ENCODE assay signal across 8 mouse cellular contexts in the genomic region with DNA sequence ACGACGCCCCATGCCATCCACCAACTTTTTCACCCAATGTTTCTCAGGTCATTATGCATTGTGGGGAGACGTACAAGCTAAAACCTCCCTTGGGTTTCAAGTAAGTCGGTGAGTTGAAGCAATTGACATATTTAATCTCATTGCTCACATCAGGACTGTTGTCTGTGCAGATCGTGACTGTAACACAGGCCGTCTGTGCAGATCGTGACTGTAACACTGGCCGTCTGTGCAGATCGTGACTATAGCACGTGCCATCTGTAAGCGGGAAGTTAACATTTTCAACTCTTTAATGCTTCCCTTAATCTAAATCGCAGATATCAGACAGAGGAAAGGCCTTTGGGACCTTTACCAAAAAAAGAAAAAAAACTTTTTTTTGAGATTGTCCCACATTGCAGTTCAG. TPM values are rescaled to one million over a fixed set of nuclear protein-coding genes. Genes with fewer than 3 reads are reported as not detected.
DNase-seq lines count a peak whose midpoint lies in the region; ATAC-seq and TF ChIP-seq lines count a peak whose summit lies in the region.

No protein-coding gene starts in this region.

- H3K4me3 ChIP-seq in heart, embryonic 11.5 days (ENCODE audit: low read depth, low read length), result peak overlapping the region; percentile 71
- peak overlapping the region; percentile 89 for H3K4me3 ChIP-seq in E14TG2a.4 (replicated peaks; ENCODE audit: low read length)
- H3K4me3 ChIP-seq in forebrain, embryonic 13.5 days, result peak overlapping the region; percentile 69
- peak overlapping the region; percentile 75 for H3K4me3 ChIP-seq in liver, embryonic 16.5 days (ENCODE audit: low read depth, low read length)

- peaks cover 8% of the 10 kb centered on the region for H3K4me1 ChIP-seq in heart, embryonic 11.5 days (ENCODE audit: control insufficient read depth, insufficient read depth, low read length)
- H3K4me1 ChIP-seq in E14TG2a.4 (replicated peaks; ENCODE audit: low read depth, low read length), result peaks cover 52% of the 10 kb centered on the region
- peaks cover 22% of the 10 kb centered on the region for H3K4me1 ChIP-seq in forebrain, embryonic 13.5 days
- H3K4me1 ChIP-seq in liver, embryonic 16.5 days (ENCODE audit: control insufficient read depth, low read depth, low read length), result peaks cover 29% of the 10 kb centered on the region

- no peak for DNase-seq in heart, adult 11 months
- DNase-seq in frontal cortex, postnatal 36 days (ENCODE audit: low spot score in 2 of 2), result no peak
- DNase-seq in layer of hippocampus, postnatal 25 days (ENCODE audit: extremely low spot score in 1 of 2, low spot score in 1 of 2), result no peak

- 20% methylated on average over 12 of the region's 12 CpGs for WGBS in heart, embryonic 11.5 days (ENCODE audit: insufficient replicate concordance)
- WGBS in forebrain, embryonic 13.5 days, result 19% methylated on average over 12 of the region's 12 CpGs
- WGBS in liver, embryonic 16.5 days (ENCODE audit: insufficient replicate concordance), result 14% methylated on average over 12 of the region's 12 CpGs

- no peaks in the 10 kb centered on the region for H3K36me3 ChIP-seq in heart, embryonic 11.5 days (ENCODE audit: control insufficient read depth, insufficient read depth, low read length)
- H3K36me3 ChIP-seq in E14TG2a.4 (ENCODE audit: insufficient read depth, low read length), result no peaks in the 10 kb centered on the region
- H3K36me3 ChIP-seq in forebrain, embryonic 13.5 days (ENCODE audit: poor library complexity, severe bottlenecking), result no peaks in the 10 kb centered on the region
- no peaks in the 10 kb centered on the region for H3K36me3 ChIP-seq in liver, embryonic 16.5 days (ENCODE audit: control insufficient read depth, insufficient read depth)

- no peak for ATAC-seq in heart, embryonic 11.5 days (replicated peaks; ENCODE audit: insufficient number of reproducible peaks, low FRiP score, low TSS enrichment)
- ATAC-seq in forebrain, embryonic 13.5 days, result no peak
- no peak for ATAC-seq in liver, embryonic 16.5 days (ENCODE audit: low read depth)
- ATAC-seq in erythroid progenitor cell, adult 5-6 weeks (replicated peaks; ENCODE audit: low FRiP score, poor library complexity, severe bottlenecking), result no peak

- H3K4me2 ChIP-seq in heart, embryonic 11.5 days, result peak overlapping the region; percentile 69
- H3K4me2 ChIP-seq in forebrain, embryonic 13.5 days, result peak overlapping the region; percentile 74
- peak overlapping the region; percentile 82 for H3K4me2 ChIP-seq in liver, embryonic 16.5 days (ENCODE audit: low read depth, low read length)

- H3K27me3 ChIP-seq in heart, embryonic 11.5 days (ENCODE audit: control insufficient read depth, insufficient read depth, low read length), result no peaks in the 10 kb centered on the region
- no peaks in the 10 kb centered on the region for H3K27me3 ChIP-seq in E14TG2a.4 (ENCODE audit: insufficient read depth, low read length)
- H3K27me3 ChIP-seq in forebrain, embryonic 13.5 days, result no peaks in the 10 kb centered on the region
- H3K27me3 ChIP-seq in liver, embryonic 16.5 days (ENCODE audit: control insufficient read depth, insufficient read depth, low read depth, low read length), result no peaks in the 10 kb centered on the region

- no peaks in the 10 kb centered on the region for H3K9me3 ChIP-seq in heart, embryonic 11.5 days (replicated peaks; ENCODE audit: control insufficient read depth, low read length)
- H3K9me3 ChIP-seq in E14TG2a.4 (ENCODE audit: low read length), result no peaks in the 10 kb centered on the region
- H3K9me3 ChIP-seq in forebrain, embryonic 13.5 days (replicated peaks), result no peaks in the 10 kb centered on the region
- H3K9me3 ChIP-seq in liver, embryonic 16.5 days (replicated peaks; ENCODE audit: control insufficient read depth, low read length), result no peaks in the 10 kb centered on the region

- TF ChIP-seq CTCF in E14TG2a.4 (conservative IDR thresholded peaks at IDR 0.05; ENCODE audit: low read length), result no peak

- H3K27ac ChIP-seq in heart, embryonic 11.5 days (ENCODE audit: low read depth, low read length), result peak overlapping the region; percentile 82
- H3K27ac ChIP-seq in forebrain, embryonic 13.5 days, result peak overlapping the region; percentile 78
- peak overlapping the region; percentile 89 for H3K27ac ChIP-seq in liver, embryonic 16.5 days (ENCODE audit: low read length)

- peak overlapping the region; percentile 83 for H3K9ac ChIP-seq in heart, embryonic 11.5 days (ENCODE audit: low read depth, low read length)
- peak overlapping the region; percentile 82 for H3K9ac ChIP-seq in forebrain, embryonic 13.5 days
- peak overlapping the region; percentile 85 for H3K9ac ChIP-seq in liver, embryonic 16.5 days (ENCODE audit: low read depth, low read length)

RNA-seq across cellular contexts. Expression of gene Park7, which starts 0.5 kb away (rescaled TPM):
- polyA plus RNA-seq in heart, embryonic 11.5 days (2014; fragmentation: Nextera tagmentation; extraction: Ambion mirVana), result 360 and 371 TPM in 2 replicates
- polyA plus RNA-seq in forebrain, embryonic 13.5 days (2015; fragmentation: Nextera tagmentation; extraction: Ambion mirVana), result 414 and 420 TPM in 2 replicates
- 177 and 184 TPM in 2 replicates for polyA plus RNA-seq in liver, embryonic 16.5 days (2015; fragmentation: Nextera tagmentation; extraction: Ambion mirVana)
- 100 to 1,000 TPM; 228 to 261 TPM for total RNA-seq in layer of hippocampus, postnatal 25 days (2021)
- total RNA-seq in erythroid progenitor cell, adult 5-6 weeks (2015; ENCODE audit: low replicate concordance), result 32.4 and 104 TPM in 2 replicates
- total RNA-seq in erythroid progenitor cell, adult 5-6 weeks (2017; ENCODE audit: low replicate concordance), result 61.9 and 62.5 TPM in 2 replicates

RNA-seq across cellular contexts. Expression of gene Tnfrsf9, which starts 0.6 kb away (rescaled TPM):
- polyA plus RNA-seq in heart, embryonic 11.5 days (2014; fragmentation: Nextera tagmentation; extraction: Ambion mirVana), result 0.11 and 0.29 TPM in 2 replicates
- polyA plus RNA-seq in forebrain, embryonic 13.5 days (2015; fragmentation: Nextera tagmentation; extraction: Ambion mirVana), result 0.13 and 0.16 TPM in 2 replicates
- 0.12 and 0.20 TPM in 2 replicates for polyA plus RNA-seq in liver, embryonic 16.5 days (2015; fragmentation: Nextera tagmentation; extraction: Ambion mirVana)
- total RNA-seq in layer of hippocampus, postnatal 25 days (2021), result 1 to 10 TPM in 1 of 2 experiments, under 1 TPM in 1; 0.80 to 1.1 TPM
- total RNA-seq in erythroid progenitor cell, adult 5-6 weeks (2015; ENCODE audit: low replicate concordance), result 6.7 TPM in 1 of 2 replicates, not detected in the other
- 1.3 TPM in 1 of 2 replicates, not detected in the other for total RNA-seq in erythroid progenitor cell, adult 5-6 weeks (2017; ENCODE audit: low replicate concordance)
